12 mouse cellular contexts compared by ENCODE assay signal in the genomic region with DNA sequence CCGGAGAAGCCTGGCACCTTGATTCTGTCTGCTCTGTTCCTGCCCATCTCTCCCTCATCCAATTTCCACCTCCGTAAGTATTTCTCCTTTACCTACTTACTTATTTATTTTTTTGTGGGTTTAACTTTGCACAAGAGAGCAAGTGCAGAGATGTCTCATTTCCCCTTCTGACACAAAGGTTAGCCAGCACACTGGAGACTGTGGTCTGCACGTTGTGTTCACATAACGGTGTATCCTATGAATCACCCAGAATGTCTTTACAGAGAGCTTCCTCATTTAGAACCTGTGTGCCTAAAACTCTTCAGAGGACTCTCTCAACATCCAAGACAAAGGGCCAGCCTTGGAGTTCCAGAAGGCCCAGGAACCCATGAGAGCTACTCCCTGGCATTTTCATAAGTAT.
"Had no signal": no experiment of that assay in that cellular context is flagged by ENCODE, and none has a peak within 500 bp of the region (broad histone marks: within the 10 kb centered on the region; RNA-seq: fewer than 3 reads in every experiment).

No protein-coding gene starts in this region.

- ATAC-seq: intestine, embryonic 16.5 days; midbrain, embryonic 16.5 days had no signal

- H3K9ac ChIP-seq: limb, embryonic 13.5 days; liver, embryonic 15.5 days; lung, embryonic 14.5 days; midbrain, embryonic 12.5 days had no signal

- H3K27ac ChIP-seq: limb, embryonic 13.5 days; liver, embryonic 15.5 days; midbrain, embryonic 12.5 days; stomach, postnatal 0 days had no signal

- H3K4me3 ChIP-seq: limb, embryonic 13.5 days; liver, embryonic 15.5 days; midbrain, embryonic 12.5 days had no signal

- DNase-seq: kidney, adult 2 months; kidney, postnatal 25 days; layer of hippocampus, adult 9-11 months; left cerebral cortex, postnatal 4 days; lung, embryonic 14.5 days; thymus, postnatal 4 days had no signal

- H3K4me1 ChIP-seq: limb, embryonic 13.5 days; liver, embryonic 15.5 days had no signal

- H3K36me3 ChIP-seq: limb, embryonic 13.5 days; liver, embryonic 15.5 days; midbrain, embryonic 12.5 days had no signal

- H3K27me3 ChIP-seq: limb, embryonic 13.5 days; liver, embryonic 15.5 days; midbrain, embryonic 12.5 days had no signal
